Mouse (Mus musculus) hindbrain, postnatal 0 days (tissue): ENCODE data around the gene 7420426K07Rik. TPM values are rescaled to one million over a fixed set of nuclear protein-coding genes. Genes with fewer than 3 reads are reported as not detected.

Experiments
- ATAC-seq: fragments of 200-750 bp; cut with Nextera tagmentation; 2 replicates; pipeline ENCODE4 v1.8.0; 2017; ENCODE audit warnings: mild to moderate bottlenecking, moderate TSS enrichment, moderate library complexity
- DNase-seq: peaks from one replicate; pipeline ENCODE4 v3.0.0-alpha.2; 2015; ENCODE audit warnings: low spot score
- H3K27ac ChIP-seq: fragments of 300-500 bp; sonication (generic); 2 replicates; pipeline ENCODE4 v1.5.1; 2014; ENCODE audit warnings: mild to moderate bottlenecking
- H3K27me3 ChIP-seq: fragments of 300-500 bp; sonication (generic); 2 replicates; pipeline ENCODE4 v1.6.1; 2014; ENCODE audit warnings: low read length, mixed read lengths; ENCODE audit not compliant: insufficient read depth
- H3K36me3 ChIP-seq: fragments of 300-500 bp; sonication (generic); 2 replicates; pipeline ENCODE4 v1.6.1; 2014; ENCODE audit warnings: low read length, mixed read lengths; ENCODE audit not compliant: insufficient read depth
- H3K4me1 ChIP-seq: fragments of 300-500 bp; sonication (generic); 2 replicates; pipeline ENCODE4 v1.6.1; 2014; ENCODE audit warnings: antibody characterized with exemption, low read length, mixed read lengths; ENCODE audit not compliant: insufficient read depth
- H3K4me2 ChIP-seq: fragments of 300-500 bp; sonication (generic); 2 replicates; pipeline ENCODE4 v1.6.1; 2014; ENCODE audit warnings: low read depth, mild to moderate bottlenecking, low read length, moderate library complexity, mixed read lengths
- H3K4me3 ChIP-seq: fragments of 300-500 bp; sonication (generic); 2 replicates; pipeline ENCODE4 v1.5.1; 2014; ENCODE audit warnings: low read length
- H3K9ac ChIP-seq: fragments of 300-500 bp; sonication (generic); replicated peaks from 2 replicates; pipeline ENCODE4 v1.6.1; 2014; ENCODE audit warnings: mild to moderate bottlenecking, low read length, moderate library complexity, mixed read lengths
- H3K9me3 ChIP-seq: fragments of 300-500 bp; sonication (generic); 2 replicates; pipeline ENCODE4 v1.6.1; 2016; ENCODE audit warnings: low read length, mixed read lengths
- CTCF ChIP-seq: IDR thresholded peaks from 2 replicates; pipeline ENCODE4 v1.5.1; 2016; ENCODE audit warnings: antibody characterized with exemption, control low read depth, low read depth
- WGBS: fragments of 180-500 bp; shearing (Covaris S2); extraction: QIAGEN DNeasy Blood & Tissue Kit; methylation state at CpG from one replicate; pipeline ENCODE4 v1.1.7; 2014; 5-methylcytosine and 5-hydroxymethylcytosine counted together
- polyA plus RNA-seq: library from polyadenylated mRNA; unstranded; fragments of >200 nt; fragmentation: Nextera tagmentation; extraction: Ambion mirVana; gene quantifications from 2 replicates; pipeline ENCODE4 v1.2.1, GENCODE M21; 2015
- total RNA-seq: library from RNA; depleted of rRNA; stranded (reverse); fragments of >200 nt; gene quantifications from 2 replicates; pipeline ENCODE4 v1.2.3, GENCODE M21; 2014; rRNA removed

7420426K07Rik gene
- total RNA-seq (not detected in 2 replicates), polyA plus RNA-seq (not detected in 2 replicates)

DNA sequence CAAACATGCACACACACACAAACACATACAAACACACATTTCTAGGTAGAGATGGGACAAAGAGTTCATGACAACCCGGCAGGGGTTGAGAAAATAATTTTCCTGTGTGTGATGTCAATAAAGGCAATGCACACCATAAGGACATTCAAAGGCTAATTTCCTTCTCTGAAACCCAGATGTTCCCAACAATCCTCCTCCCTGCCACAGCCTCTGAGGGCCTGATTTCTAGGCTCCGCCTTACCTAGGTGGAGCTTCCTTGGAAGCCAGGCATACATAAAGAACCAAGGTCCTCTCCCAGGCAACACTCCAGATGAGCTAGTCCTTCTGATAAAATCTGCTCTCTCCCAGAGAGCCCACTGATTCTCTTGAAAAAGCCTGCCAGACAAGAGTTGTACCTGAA, at the start of gene 7420426K07Rik:
Gene 7420426K07Rik (plus strand): TSS at position 301 of the 400 bp plus-strand sequence.
- no peak for TF ChIP-seq CTCF
- H3K27me3 ChIP-seq: no peaks in the 10 kb centered on the region
- no peak within 1 kb of the TSS for H3K27ac ChIP-seq
- no peaks in the 10 kb centered on the region for H3K36me3 ChIP-seq
- WGBS: 93% methylated on average over 2 of the region's 2 CpGs
- H3K4me3 ChIP-seq: no peak within 1 kb of the TSS
- H3K4me2 ChIP-seq: no peak within 1 kb of the TSS
- DNase-seq (no peak), ATAC-seq (no peak)
- no peak within 1 kb of the TSS for H3K9ac ChIP-seq
- H3K9me3 ChIP-seq: no peaks in the 10 kb centered on the region
- H3K4me1 ChIP-seq: no peaks in the 10 kb centered on the region

DNA sequence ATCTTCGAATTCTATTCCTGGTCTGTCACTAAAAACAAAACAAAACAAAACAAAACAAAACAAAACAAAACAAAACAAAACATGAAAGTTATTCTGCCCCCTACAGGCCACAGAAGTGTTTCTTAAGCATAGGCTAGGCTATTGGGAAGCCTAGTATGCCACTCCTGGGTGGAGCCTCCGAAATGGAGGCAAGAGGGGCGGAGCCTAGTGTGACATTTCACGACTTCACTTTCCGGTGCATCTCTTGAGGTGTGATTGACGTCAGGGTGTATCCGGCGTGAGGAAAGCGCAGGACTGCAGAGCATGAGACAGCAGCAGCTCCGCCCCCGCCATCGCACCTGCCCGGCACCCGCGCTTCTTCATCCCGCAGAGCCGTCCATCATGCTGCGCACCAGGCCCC, 46.7 kb upstream of the 7420426K07Rik start, which contains the start of gene Prr23a2:
Gene Prr23a2 (plus strand): TSS at position 285 of the 400 bp plus-strand sequence.
- Histone ChIP-seq H3K4me2 (no peak within 1 kb of the TSS), H3K4me3 (no peak within 1 kb of the TSS), H3K9me3 (no peaks in the 10 kb centered on the region), H3K36me3 (no peaks in the 10 kb centered on the region), H3K4me1 (no peaks in the 10 kb centered on the region), H3K27ac (no peak within 1 kb of the TSS), H3K27me3 (no peaks in the 10 kb centered on the region), H3K9ac (no peak within 1 kb of the TSS)
- DNase-seq (no peak), ATAC-seq (no peak)
- no peak for TF ChIP-seq CTCF
- WGBS: 77% methylated on average over 18 of the region's 18 CpGs

DNA sequence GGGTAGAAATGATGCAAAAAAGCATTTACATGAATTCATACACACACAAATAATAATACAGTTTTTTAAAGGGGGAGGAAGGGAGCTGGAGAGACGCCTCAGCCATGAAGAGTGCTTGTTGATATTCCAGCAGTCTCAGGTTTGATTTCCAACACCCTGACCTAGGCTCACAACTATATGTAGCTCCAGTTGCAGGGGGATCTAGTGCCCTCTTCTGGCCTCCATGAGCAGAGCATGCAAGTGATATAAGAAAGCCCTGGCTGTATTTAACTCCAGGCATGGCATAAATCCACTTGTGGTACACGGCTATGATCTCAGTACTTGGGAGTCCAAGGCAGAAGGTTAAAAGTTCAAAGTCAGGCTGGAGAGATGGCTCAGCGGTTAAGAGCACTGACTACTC, 39.5 kb upstream of the 7420426K07Rik start:
- H3K9me3 ChIP-seq: 0 out of 2 replicates have a peak, but pooled peaks cover 6% of the 10 kb centered on the region
- H3K4me1 ChIP-seq: no peaks in the 10 kb centered on the region
- H3K4me2 ChIP-seq: no peak overlapping the region
- H3K4me3 ChIP-seq: no peak overlapping the region
- no peak; the same call in 1 of the 2 replicates for TF ChIP-seq CTCF
- DNase-seq (no peak), ATAC-seq (no peak)
- H3K9ac ChIP-seq: no peak overlapping the region
- no peak overlapping the region for H3K27ac ChIP-seq
- H3K36me3 ChIP-seq: no peaks in the 10 kb centered on the region
- H3K27me3 ChIP-seq: no peaks in the 10 kb centered on the region
- 71% methylated on average over 3 of the region's 3 CpGs for WGBS

DNA sequence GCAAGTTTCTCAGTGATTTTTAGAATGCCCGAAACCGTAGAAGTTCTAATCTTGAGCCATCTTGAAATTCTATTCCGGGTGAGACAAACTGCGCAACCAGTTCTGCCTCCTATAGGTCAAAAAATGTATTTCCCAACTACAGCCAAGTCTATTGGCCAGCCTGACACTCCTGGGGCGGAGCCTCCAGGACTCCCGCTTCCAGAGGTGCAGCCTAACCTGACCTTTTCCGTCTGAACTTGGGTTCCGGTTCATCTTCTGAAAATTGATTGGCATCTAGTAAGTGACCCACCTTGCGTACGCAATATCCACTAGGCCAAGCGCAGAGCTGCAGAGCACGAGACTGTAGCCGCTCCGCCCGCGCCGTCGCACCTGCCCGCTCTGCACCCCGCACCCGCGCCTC, 38.3 kb upstream of the 7420426K07Rik start, which contains the start of gene Prr23a3:
Gene Prr23a3 (plus strand): TSS at position 197 of the 400 bp plus-strand sequence.
- no peaks in the 10 kb centered on the region for H3K36me3 ChIP-seq

GRCm38 (mm10) chr9:98901486-98901885, 1.4 kb upstream of the 7420426K07Rik start:
- no peak for DNase-seq
- 84% methylated on average over 1 of the region's 1 CpGs for WGBS
- no peaks in the 10 kb centered on the region for H3K4me1 ChIP-seq

More for the DNA sequence above, 38.3 kb upstream of the 7420426K07Rik start, which contains the start of gene Prr23a3:
- H3K27ac ChIP-seq: no peak within 1 kb of the TSS
- no peaks in the 10 kb centered on the region for H3K27me3 ChIP-seq
- H3K4me1 ChIP-seq: no peaks in the 10 kb centered on the region
- DNase-seq (no peak), ATAC-seq (no peak)
- TF ChIP-seq CTCF: no peak
- H3K4me3 ChIP-seq: no peak within 1 kb of the TSS
- 0 out of 2 replicates have a peak, but pooled peaks cover 6% of the 10 kb centered on the region for H3K9me3 ChIP-seq
- 68% methylated on average over 22 of the region's 22 CpGs for WGBS
- no peak within 1 kb of the TSS for H3K9ac ChIP-seq
- no peak within 1 kb of the TSS for H3K4me2 ChIP-seq

GRCm38 (mm10) chr9:98920629-98921523, 18.0 kb downstream of the 7420426K07Rik start:
- Histone ChIP-seq H3K27me3 (no peaks in the 10 kb centered on the region), H3K36me3 (no peaks in the 10 kb centered on the region), H3K9ac (no peak overlapping the region), H3K4me3 (no peak overlapping the region), H3K4me2 (no peak overlapping the region), H3K9me3 (no peaks in the 10 kb centered on the region), H3K27ac (no peak overlapping the region), H3K4me1 (no peaks in the 10 kb centered on the region)
- 91% methylated on average over 5 of the region's 5 CpGs for WGBS
- ATAC-seq: no peak
- TF ChIP-seq CTCF: no peak
- DNase-seq: no peak

More at GRCm38 (mm10) chr9:98901486-98901885, 1.4 kb upstream of the 7420426K07Rik start:
- H3K9ac ChIP-seq: no peak overlapping the region
- no peak for ATAC-seq
- no peaks in the 10 kb centered on the region for H3K36me3 ChIP-seq
- no peaks in the 10 kb centered on the region for H3K9me3 ChIP-seq
- no peak overlapping the region for H3K4me3 ChIP-seq
- H3K27ac ChIP-seq: no peak overlapping the region
- H3K4me2 ChIP-seq: no peak overlapping the region
- TF ChIP-seq CTCF: no peak
- no peaks in the 10 kb centered on the region for H3K27me3 ChIP-seq
